Mouse (Mus musculus) kidney, postnatal 0 days (tissue): Measurements from ENCODE around the gene Birc5. TPM values are rescaled to one million over a fixed set of nuclear protein-coding genes. Genes with fewer than 3 reads are reported as not detected.

Source experiments
- ATAC-seq: fragments of 200-750 bp; cut with Nextera tagmentation; replicated peaks from 2 replicates; pipeline ENCODE4 v1.8.0; 2017; ENCODE audit warnings: low read depth, moderate number of reproducible peaks, moderate TSS enrichment, moderate library complexity; ENCODE audit not compliant: low FRiP score
- DNase-seq: peaks from one replicate; pipeline ENCODE4 v3.0.0-alpha.2; 2016; ENCODE audit warnings: low spot score
- H3K27ac ChIP-seq: fragments of 300-500 bp; sonication (generic); 2 replicates; pipeline ENCODE4 v1.5.1; 2014; ENCODE audit warnings: mild to moderate bottlenecking
- H3K27me3 ChIP-seq: fragments of 300-500 bp; sonication (generic); 2 replicates; pipeline ENCODE4 v1.6.1; 2014; ENCODE audit warnings: low read length, mixed read lengths; ENCODE audit not compliant: insufficient read depth
- H3K36me3 ChIP-seq: fragments of 300-500 bp; sonication (generic); 2 replicates; pipeline ENCODE4 v1.6.1; 2014; ENCODE audit warnings: low read length, mixed read lengths; ENCODE audit not compliant: insufficient read depth
- H3K4me1 ChIP-seq: fragments of 300-500 bp; sonication (generic); replicated peaks from 2 replicates; pipeline ENCODE4 v1.6.1; 2014; ENCODE audit warnings: antibody characterized with exemption, low read length, mixed read lengths; ENCODE audit not compliant: insufficient read depth
- H3K4me2 ChIP-seq: fragments of 300-500 bp; sonication (generic); 2 replicates; pipeline ENCODE4 v1.6.1; 2014; ENCODE audit warnings: mild to moderate bottlenecking, low read length, moderate library complexity, mixed read lengths
- H3K4me3 ChIP-seq: fragments of 300-500 bp; sonication (generic); replicated peaks from 2 replicates; pipeline ENCODE4 v1.5.1; 2014; ENCODE audit warnings: low read depth, low read length
- H3K9ac ChIP-seq: fragments of 300-500 bp; sonication (generic); 2 replicates; pipeline ENCODE4 v1.6.1; 2014; ENCODE audit warnings: low read depth, low read length
- H3K9me3 ChIP-seq: fragments of 300-500 bp; sonication (generic); replicated peaks from 2 replicates; pipeline ENCODE4 v1.6.1; 2016; ENCODE audit warnings: low read length, inconsistent platforms, mixed read lengths
- CTCF ChIP-seq: IDR thresholded peaks from 2 replicates; pipeline ENCODE4 v1.5.1; 2016; ENCODE audit warnings: antibody characterized with exemption, low read depth, mild to moderate bottlenecking, moderate library complexity
- WGBS: fragments of 180-500 bp; shearing (Covaris S2); extraction: QIAGEN DNeasy Blood & Tissue Kit; methylation state at CpG from one replicate; pipeline ENCODE4 v1.1.7; 2014; 5-methylcytosine and 5-hydroxymethylcytosine counted together
- polyA plus RNA-seq: library from polyadenylated mRNA; unstranded; fragments of >200 nt; fragmentation: Nextera tagmentation; extraction: Ambion mirVana; gene quantifications from 2 replicates; pipeline ENCODE4 v1.2.1, GENCODE M21; 2015

The Birc5 gene
- polyA plus RNA-seq, 1 experiment from 2014 or later: 145 TPM

- WGBS: 73% methylated on average over 7 of the region's 7 CpGs
- Histone ChIP-seq H3K9me3 (no peaks in the 10 kb centered on the region), H3K4me3 (no peak overlapping the region), H3K27ac (peak overlapping the region; percentile 94), H3K9ac (peak overlapping the region; percentile 70), H3K27me3 (no peaks in the 10 kb centered on the region), H3K36me3 (0 out of 2 replicates have a peak, but pooled peaks cover 1% of the 10 kb centered on the region), H3K4me1 (peaks cover 7% of the 10 kb centered on the region; the same call in 1 of the 2 replicates), H3K4me2 (peak overlapping the region; percentile 78)
- DNase-seq (no peak), ATAC-seq (no peak)
- TF ChIP-seq CTCF: no peak
Measured at GRCm38 (mm10) chr11:117847593-117848215, 1.3 kb upstream of the Birc5 start.

- Histone ChIP-seq H3K27me3 (no peaks in the 10 kb centered on the region), H3K4me2 (peak overlapping the region; percentile 78), H3K4me1 (peaks cover 7% of the 10 kb centered on the region; the same call in 1 of the 2 replicates), H3K36me3 (0 out of 2 replicates have a peak, but pooled peaks cover 3% of the 10 kb centered on the region), H3K9ac (peak overlapping the region; percentile 70), H3K4me3 (peak overlapping the region; percentile 49), H3K9me3 (no peaks in the 10 kb centered on the region), H3K27ac (peak overlapping the region; percentile 94)
- DNase-seq (peak; percentile 77), ATAC-seq (peak; percentile 63)
- no peak for TF ChIP-seq CTCF
- 5% methylated on average over 19 of the region's 19 CpGs for WGBS
Measured at GRCm38 (mm10) chr11:117848271-117848984, 623 bp upstream of the Birc5 start.

DNA sequence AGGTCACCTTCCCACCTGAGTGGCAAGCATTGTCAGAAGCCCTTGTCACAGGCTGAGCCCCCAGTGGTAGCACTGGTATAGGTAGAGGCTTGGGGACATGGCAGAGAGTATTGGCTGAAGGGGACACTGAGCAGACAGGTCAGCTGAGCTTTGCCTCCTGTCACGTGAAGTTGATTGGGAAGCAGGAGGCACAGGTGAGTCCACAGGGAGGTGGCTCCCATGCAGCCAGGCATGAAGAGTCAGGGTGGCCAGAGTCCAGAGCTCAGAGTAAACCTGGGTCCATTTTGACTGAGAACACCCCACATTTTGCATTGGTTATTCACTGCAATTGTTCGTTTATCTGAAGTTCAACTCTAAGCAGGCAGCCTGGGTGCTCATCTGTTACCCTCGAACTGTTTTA, 3.8 kb downstream of the Birc5 start:
- 74% methylated on average over 3 of the region's 3 CpGs for WGBS
- Histone ChIP-seq H3K27ac (no peak overlapping the region), H3K36me3 (peaks cover 13% of the 10 kb centered on the region; the same call in 1 of the 2 replicates), H3K9me3 (no peaks in the 10 kb centered on the region), H3K4me2 (no peak overlapping the region), H3K4me3 (no peak overlapping the region), H3K27me3 (no peaks in the 10 kb centered on the region), H3K4me1 (peaks cover 7% of the 10 kb centered on the region; the same call in 1 of the 2 replicates), H3K9ac (no peak overlapping the region)
- TF ChIP-seq CTCF: no peak
- ATAC-seq (no peak), DNase-seq (no peak)

GRCm38 (mm10) chr11:117854241-117854640, 5.2 kb downstream of the Birc5 start:
- H3K9me3 ChIP-seq: no peaks in the 10 kb centered on the region
- DNase-seq (no peak), ATAC-seq (no peak)
- no peak overlapping the region for H3K4me3 ChIP-seq
- H3K36me3 ChIP-seq: peaks cover 13% of the 10 kb centered on the region; the same call in 1 of the 2 replicates
- H3K27ac ChIP-seq: no peak overlapping the region
- no peak overlapping the region for H3K4me2 ChIP-seq
- H3K27me3 ChIP-seq: no peaks in the 10 kb centered on the region
- 95% methylated on average over 9 of the region's 9 CpGs for WGBS
- no peak overlapping the region for H3K9ac ChIP-seq
- TF ChIP-seq CTCF: no peak
- H3K4me1 ChIP-seq: peaks cover 7% of the 10 kb centered on the region; the same call in 1 of the 2 replicates

GRCm38 (mm10) chr11:117855360-117855759, 6.3 kb downstream of the Birc5 start:
- Histone ChIP-seq H3K4me2 (no peak overlapping the region), H3K9me3 (no peaks in the 10 kb centered on the region), H3K9ac (no peak overlapping the region), H3K27me3 (no peaks in the 10 kb centered on the region), H3K36me3 (peaks cover 13% of the 10 kb centered on the region; the same call in 1 of the 2 replicates), H3K27ac (no peak overlapping the region), H3K4me1 (peaks cover 2% of the 10 kb centered on the region; the same call in 1 of the 2 replicates), H3K4me3 (no peak overlapping the region)
- ATAC-seq: no peak
- no peak for DNase-seq
- TF ChIP-seq CTCF: no peak
- WGBS: 80% methylated on average over 5 of the region's 5 CpGs

- ATAC-seq (no peak), DNase-seq (no peak)
- H3K4me1 ChIP-seq: no peaks in the 10 kb centered on the region
- peaks cover 13% of the 10 kb centered on the region; the same call in 1 of the 2 replicates for H3K36me3 ChIP-seq
- H3K27me3 ChIP-seq: no peaks in the 10 kb centered on the region
- no peak overlapping the region for H3K4me2 ChIP-seq
- no peak for TF ChIP-seq CTCF
- H3K9ac ChIP-seq: no peak overlapping the region
- no peak overlapping the region for H3K27ac ChIP-seq
- H3K9me3 ChIP-seq: no peaks in the 10 kb centered on the region
- whole genome bisulfite sequencing: 50% methylated on average over 1 of the region's 1 CpGs
- no peak overlapping the region for H3K4me3 ChIP-seq
Measured at GRCm38 (mm10) chr11:117855975-117856374, 6.9 kb downstream of the Birc5 start.
